Comparison of ENCODE assay signal across 29 mouse cellular contexts in genomic region chr5:112790376-112791111, GRCm38 (mm10).
DNase-seq lines count a peak whose midpoint lies in the region; ATAC-seq and TF ChIP-seq lines count a peak whose summit lies in the region.
"Had no signal": no experiment of that assay in that cellular context is flagged by ENCODE, and none has a peak within 500 bp of the region (broad histone marks: within the 10 kb centered on the region; RNA-seq: fewer than 3 reads in every experiment).

No protein-coding gene starts in this region.

- H3K9ac ChIP-seq in heart, embryonic 11.5 days (ENCODE audit: low read depth, low read length) = no peak overlapping the region
- H3K9ac ChIP-seq in heart, adult 2 months (ENCODE audit: low read depth, low read length) = no peak overlapping the region
- no peak overlapping the region for H3K9ac ChIP-seq in hindbrain, embryonic 16.5 days (ENCODE audit: low read depth, low read length)
- H3K9ac ChIP-seq in hindbrain, embryonic 11.5 days (ENCODE audit: low read depth, low read length) = no peak overlapping the region
- H3K9ac ChIP-seq: embryonic facial prominence, embryonic 15.5 days; forebrain, embryonic 13.5 days; limb, embryonic 12.5 days; liver, embryonic 15.5 days; lung, embryonic 14.5 days; midbrain, embryonic 12.5 days; neural tube, embryonic 13.5 days had no signal

- H3K27ac ChIP-seq in heart, embryonic 11.5 days (ENCODE audit: low read depth, low read length) = 0 out of 2 replicates have a peak overlapping the region, but pooled peaks have one; percentile 41
- no peak overlapping the region for H3K27ac ChIP-seq in heart, adult 2 months
- H3K27ac ChIP-seq in hindbrain, embryonic 16.5 days (ENCODE audit: low read depth, low read length) = no peak overlapping the region
- no peak overlapping the region for H3K27ac ChIP-seq in hindbrain, embryonic 11.5 days (ENCODE audit: low read depth, low read length)
- H3K27ac ChIP-seq in testis, adult 2 months (ENCODE audit: control insufficient read depth, insufficient read depth, low read depth, low read length) = peak overlapping the region; percentile 67
- H3K27ac ChIP-seq: embryonic facial prominence, embryonic 10.5 days; embryonic facial prominence, embryonic 15.5 days; forebrain, embryonic 13.5 days; hindbrain, embryonic 10.5 days; hindbrain, postnatal 0 days; limb, embryonic 12.5 days; liver, embryonic 15.5 days; midbrain, embryonic 12.5 days; neural tube, embryonic 13.5 days had no signal

- ATAC-seq in heart, embryonic 11.5 days (replicated peaks; ENCODE audit: insufficient number of reproducible peaks, low FRiP score, low TSS enrichment) = peak; percentile 36
- 0 out of 2 replicates have a peak, but pooled peaks have one; percentile 17 for ATAC-seq in hindbrain, embryonic 16.5 days
- no peak for ATAC-seq in hindbrain, embryonic 11.5 days (ENCODE audit: low FRiP score)
- no peak for ATAC-seq in inflammation-experienced regulatory T-cells, adult 6 months
- ATAC-seq: CD4-positive, CD25-positive, alpha-beta regulatory T cell, adult 4 months; forebrain, embryonic 13.5 days; hindbrain, postnatal 0 days; intestine, embryonic 16.5 days had no signal

- TF ChIP-seq POLR2A in heart, adult 2 months (IDR thresholded peaks at IDR 0.05; ENCODE audit: insufficient read depth, low read depth, low read length) = no peak
- TF ChIP-seq POLR2A in testis, adult 2 months (IDR thresholded peaks at IDR 0.05; ENCODE audit: control insufficient read depth, low read depth, low read length) = no peak

- H3K27me3 ChIP-seq in heart, embryonic 11.5 days (ENCODE audit: control insufficient read depth, insufficient read depth, low read length) = no peaks in the 10 kb centered on the region
- no peaks in the 10 kb centered on the region for H3K27me3 ChIP-seq in heart, adult 2 months (ENCODE audit: control insufficient read depth, insufficient read depth, low read length)
- no peaks in the 10 kb centered on the region for H3K27me3 ChIP-seq in hindbrain, embryonic 16.5 days (replicated peaks; ENCODE audit: control insufficient read depth, insufficient read depth, low read length)
- H3K27me3 ChIP-seq in hindbrain, embryonic 11.5 days (ENCODE audit: control insufficient read depth, insufficient read depth, low read length) = no peaks in the 10 kb centered on the region
- H3K27me3 ChIP-seq in testis, adult 2 months (ENCODE audit: control insufficient read depth, insufficient read depth, low read length) = no peaks in the 10 kb centered on the region
- H3K27me3 ChIP-seq: embryonic facial prominence, embryonic 15.5 days; forebrain, embryonic 13.5 days; limb, embryonic 12.5 days; liver, embryonic 15.5 days had no signal

- no peak for DNase-seq in heart, adult 2 months
- DNase-seq in hindbrain, embryonic 11.5 days (ENCODE audit: low spot score) = no peak
- no peak for DNase-seq in testis, postnatal 14 days (ENCODE audit: low spot score)
- DNase-seq: adrenal gland, postnatal 14 days; cerebellum, adult 11-12 months; cerebellum, adult 9-11 months; gastrocnemius, postnatal 10 days; kidney, adult 8-10 months; kidney, postnatal 14 days; layer of hippocampus, adult 9-11 months; lung, embryonic 14.5 days; lung, postnatal 14 days; right cerebral cortex, postnatal 14 days; thymus, postnatal 14 days had no signal

- no peak for TF ChIP-seq EP300 in heart, adult 2 months (IDR thresholded peaks at IDR 0.05; ENCODE audit: insufficient read depth, low read depth, low read length)

- H3K79me2 ChIP-seq in heart, adult 2 months (replicated peaks; ENCODE audit: control insufficient read depth, insufficient read depth, low read length) = no peaks in the 10 kb centered on the region

- H3K4me3 ChIP-seq in heart, embryonic 11.5 days (ENCODE audit: low read depth, low read length) = no peak overlapping the region
- H3K4me3 ChIP-seq in heart, adult 2 months = no peak overlapping the region
- no peak overlapping the region for H3K4me3 ChIP-seq in hindbrain, embryonic 16.5 days (ENCODE audit: low read length)
- H3K4me3 ChIP-seq in hindbrain, embryonic 11.5 days (ENCODE audit: low read depth, low read length) = no peak overlapping the region
- H3K4me3 ChIP-seq in testis, adult 2 months (ENCODE audit: control insufficient read depth, low read depth, low read length) = peak overlapping the region; percentile 82
- H3K4me3 ChIP-seq: embryonic facial prominence, embryonic 10.5 days; embryonic facial prominence, embryonic 15.5 days; forebrain, embryonic 13.5 days; hindbrain, embryonic 10.5 days; limb, embryonic 12.5 days; liver, embryonic 15.5 days; midbrain, embryonic 12.5 days; neural tube, embryonic 13.5 days had no signal

- no peak overlapping the region for H3K4me2 ChIP-seq in heart, embryonic 11.5 days
- no peak overlapping the region for H3K4me2 ChIP-seq in hindbrain, embryonic 16.5 days (ENCODE audit: low read length)
- H3K4me2 ChIP-seq in hindbrain, embryonic 11.5 days (replicated peaks; ENCODE audit: low read depth, low read length) = no peak overlapping the region
- H3K4me2 ChIP-seq: embryonic facial prominence, embryonic 15.5 days; forebrain, embryonic 13.5 days; limb, embryonic 12.5 days; liver, embryonic 15.5 days; lung, embryonic 14.5 days; midbrain, embryonic 12.5 days; neural tube, embryonic 13.5 days had no signal

- intact Hi-C loops in heart, adult 2 months (cut with DNase I) = no loop called here

- no peaks in the 10 kb centered on the region; the same call in 1 of the 2 replicates for H3K36me3 ChIP-seq in heart, embryonic 11.5 days (ENCODE audit: control insufficient read depth, insufficient read depth, low read length)
- H3K36me3 ChIP-seq in heart, adult 2 months (ENCODE audit: control insufficient read depth, insufficient read depth, low read length) = no peaks in the 10 kb centered on the region
- no peaks in the 10 kb centered on the region for H3K36me3 ChIP-seq in hindbrain, embryonic 16.5 days (ENCODE audit: control insufficient read depth, insufficient read depth, low read length)
- H3K36me3 ChIP-seq in hindbrain, embryonic 11.5 days (ENCODE audit: control insufficient read depth, insufficient read depth, low read length) = no peaks in the 10 kb centered on the region
- H3K36me3 ChIP-seq in testis, adult 2 months (ENCODE audit: control insufficient read depth, insufficient read depth, low read length) = no peaks in the 10 kb centered on the region
- H3K36me3 ChIP-seq: embryonic facial prominence, embryonic 10.5 days; embryonic facial prominence, embryonic 15.5 days; hindbrain, embryonic 10.5 days; limb, embryonic 12.5 days; liver, embryonic 15.5 days; midbrain, embryonic 12.5 days; neural tube, embryonic 13.5 days had no signal

- H3K9me3 ChIP-seq in heart, embryonic 11.5 days (replicated peaks; ENCODE audit: control insufficient read depth, low read length) = no peaks in the 10 kb centered on the region
- H3K9me3 ChIP-seq in hindbrain, embryonic 16.5 days (ENCODE audit: control insufficient read depth, low read length) = no peaks in the 10 kb centered on the region
- H3K9me3 ChIP-seq in hindbrain, embryonic 11.5 days (ENCODE audit: control insufficient read depth, low read length) = no peaks in the 10 kb centered on the region
- H3K9me3 ChIP-seq: embryonic facial prominence, embryonic 10.5 days; embryonic facial prominence, embryonic 15.5 days; forebrain, embryonic 13.5 days; hindbrain, embryonic 10.5 days; limb, embryonic 12.5 days; liver, embryonic 15.5 days; midbrain, embryonic 12.5 days; neural tube, embryonic 13.5 days had no signal

- 62% methylated on average over 4 of the region's 4 CpGs for WGBS in heart, embryonic 11.5 days (ENCODE audit: insufficient replicate concordance)
- 40% methylated on average over 4 of the region's 4 CpGs for WGBS in heart, adult 2 months
- 67% methylated on average over 4 of the region's 4 CpGs for WGBS in hindbrain, embryonic 16.5 days
- WGBS in hindbrain, embryonic 11.5 days = 72% methylated on average over 4 of the region's 4 CpGs

- no peak for TF ChIP-seq CTCF in heart, adult 2 months (IDR thresholded peaks at IDR 0.05)
- TF ChIP-seq CTCF in testis, adult 2 months (IDR thresholded peaks at IDR 0.05; ENCODE audit: control insufficient read depth, insufficient read depth, insufficient replicate concordance, low read depth, low read length) = no peak

- peaks cover 10% of the 10 kb centered on the region for H3K4me1 ChIP-seq in heart, embryonic 11.5 days (ENCODE audit: control insufficient read depth, insufficient read depth, low read length)
- H3K4me1 ChIP-seq in heart, adult 2 months (ENCODE audit: control insufficient read depth, insufficient read depth, low read length) = no peaks in the 10 kb centered on the region
- H3K4me1 ChIP-seq in hindbrain, embryonic 16.5 days (ENCODE audit: control insufficient read depth, insufficient read depth, low read depth, low read length) = no peaks in the 10 kb centered on the region
- no peaks in the 10 kb centered on the region for H3K4me1 ChIP-seq in hindbrain, embryonic 11.5 days (replicated peaks; ENCODE audit: control insufficient read depth, insufficient read depth, low read length)
- H3K4me1 ChIP-seq in testis, adult 2 months (ENCODE audit: control insufficient read depth, insufficient read depth, low read length) = no peaks in the 10 kb centered on the region; the same call in 1 of the 2 replicates
- H3K4me1 ChIP-seq: embryonic facial prominence, embryonic 10.5 days; embryonic facial prominence, embryonic 15.5 days; forebrain, embryonic 13.5 days; limb, embryonic 12.5 days; liver, embryonic 15.5 days had no signal

Comparison
In these comparisons a context has a peak if more than half of its experiments do, and no peak if none do; other contexts are left out.
1. ATAC-seq: peak in heart, embryonic 11.5 days (single experiment) and hindbrain, embryonic 16.5 days (single experiment); none in hindbrain, embryonic 11.5 days (single experiment) and inflammation-experienced regulatory T-cells, adult 6 months (single experiment).
2. H3K27ac ChIP-seq: peak in heart, embryonic 11.5 days (single experiment) and testis, adult 2 months (single experiment); none in heart, adult 2 months (single experiment), hindbrain, embryonic 16.5 days (single experiment) and hindbrain, embryonic 11.5 days (single experiment).